Mouse (Mus musculus): ENCODE data around the gene Zfhx3. TPM values are rescaled to one million over a fixed set of nuclear protein-coding genes. Genes with fewer than 3 reads are reported as not detected.

Gene Zfhx3
- total RNA-seq, 2 experiments from 2014 or later = 39.3 to 58.8 TPM

DNA sequence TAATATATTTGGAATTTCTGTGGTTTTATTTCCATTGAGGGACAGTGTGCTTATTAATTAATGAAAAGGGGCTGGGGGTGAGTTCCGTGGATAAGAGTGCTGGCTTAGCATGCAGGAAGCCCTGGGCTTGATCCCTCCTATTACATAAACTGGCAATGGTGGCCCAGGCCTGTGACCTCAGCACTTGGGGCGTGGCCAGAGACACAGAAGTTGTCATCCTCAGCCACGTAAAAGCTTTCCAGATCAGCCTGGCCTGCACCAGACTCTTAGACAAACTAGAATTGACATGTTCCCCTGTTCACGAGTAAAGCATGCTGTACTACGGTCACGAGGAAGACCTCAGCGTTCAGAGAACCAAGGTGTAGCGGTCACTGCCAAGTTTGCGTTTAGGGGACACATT is 808.4 kb downstream of the Zfhx3 start:
- DNase-seq = no peak

DNA sequence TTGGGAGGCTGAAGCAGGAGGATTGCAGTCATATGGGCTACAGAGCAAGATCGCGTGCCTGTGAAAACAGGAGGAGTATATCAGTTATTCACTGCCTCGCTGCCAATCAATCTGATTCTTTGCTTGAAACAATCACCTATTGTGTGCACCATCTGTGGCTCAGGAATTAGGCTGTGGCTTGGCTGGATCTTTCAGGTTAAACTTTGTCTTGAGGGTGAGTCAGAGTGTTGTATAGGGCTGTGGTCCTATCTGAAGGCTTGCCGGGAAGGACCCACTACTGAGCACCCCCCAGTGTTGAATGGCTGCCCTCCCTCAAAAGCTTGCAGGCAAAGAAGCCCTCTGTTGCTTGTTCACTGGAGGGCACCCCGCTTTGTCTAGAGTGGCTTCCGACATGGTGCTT is 812.1 kb downstream of the Zfhx3 start:
- DNase-seq = no peak

GRCm38 (mm10) chr8:108755400-108756325 is 813.2 kb downstream of the Zfhx3 start:
- DNase-seq = no peak

DNA sequence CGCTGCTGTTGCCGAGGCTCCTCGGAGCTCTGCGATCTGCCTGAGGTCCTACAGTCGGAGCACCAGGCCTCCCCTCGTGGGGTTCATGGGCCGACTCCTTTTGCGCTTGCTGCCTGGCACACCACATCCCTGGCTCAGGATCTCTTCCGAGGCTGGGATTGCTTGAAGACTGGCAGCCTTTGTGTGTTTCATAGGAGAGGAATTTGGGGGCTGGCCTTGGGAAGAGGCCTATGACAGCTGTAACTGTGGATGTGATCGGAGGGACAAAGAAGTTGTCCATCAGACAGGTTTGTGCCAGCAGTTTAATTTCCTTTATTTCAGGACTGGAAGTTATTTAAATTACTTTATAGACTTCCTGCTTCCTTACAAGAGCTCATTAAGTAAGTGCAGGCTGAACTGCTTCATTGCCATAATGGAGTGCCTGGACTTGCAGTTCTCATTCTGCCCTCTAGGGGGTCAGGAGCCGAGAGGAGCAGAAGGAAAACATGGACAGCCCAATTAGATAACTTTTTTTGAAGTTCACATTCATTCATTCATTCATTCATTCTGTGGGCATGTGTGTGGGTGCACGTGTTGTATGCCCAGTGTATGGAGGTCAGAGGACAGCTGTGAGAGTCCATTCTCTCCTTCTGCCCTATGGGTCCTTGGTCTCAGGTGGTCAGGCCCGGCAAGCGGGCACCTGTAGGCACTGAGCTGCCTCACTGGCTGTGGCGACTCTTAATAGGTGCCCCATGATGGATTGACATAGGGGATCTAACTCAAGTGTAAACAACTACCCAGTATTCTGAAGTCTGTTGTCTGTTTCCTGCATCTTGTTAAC is 817.3 kb downstream of the Zfhx3 start:
- DNase-seq = peak; percentile 72 to 81

DNA sequence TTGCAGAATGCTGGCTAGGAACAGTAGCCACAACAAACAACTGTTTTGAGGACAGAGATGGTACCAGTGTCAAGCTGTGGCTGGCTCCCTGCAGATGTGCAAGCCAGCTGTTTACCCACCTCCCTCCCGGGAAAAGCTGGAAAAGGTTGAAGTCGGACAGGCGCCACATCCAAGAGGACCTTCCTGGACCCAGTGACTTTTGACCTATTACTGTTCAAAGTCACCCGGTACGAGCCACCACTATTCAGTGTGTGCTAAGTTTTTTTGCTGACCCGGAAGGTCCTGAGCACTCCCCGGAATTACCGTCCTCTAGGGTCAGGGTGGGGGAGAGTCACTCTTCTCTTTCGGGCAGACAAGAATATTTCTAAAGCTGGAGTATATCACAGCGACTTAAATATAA is 818.3 kb downstream of the Zfhx3 start:
- no peak for DNase-seq

- DNase-seq = no peak
These were observed 820.1 kb downstream of the Zfhx3 start for GRCm38 (mm10) chr8:108762567-108762966.

DNA sequence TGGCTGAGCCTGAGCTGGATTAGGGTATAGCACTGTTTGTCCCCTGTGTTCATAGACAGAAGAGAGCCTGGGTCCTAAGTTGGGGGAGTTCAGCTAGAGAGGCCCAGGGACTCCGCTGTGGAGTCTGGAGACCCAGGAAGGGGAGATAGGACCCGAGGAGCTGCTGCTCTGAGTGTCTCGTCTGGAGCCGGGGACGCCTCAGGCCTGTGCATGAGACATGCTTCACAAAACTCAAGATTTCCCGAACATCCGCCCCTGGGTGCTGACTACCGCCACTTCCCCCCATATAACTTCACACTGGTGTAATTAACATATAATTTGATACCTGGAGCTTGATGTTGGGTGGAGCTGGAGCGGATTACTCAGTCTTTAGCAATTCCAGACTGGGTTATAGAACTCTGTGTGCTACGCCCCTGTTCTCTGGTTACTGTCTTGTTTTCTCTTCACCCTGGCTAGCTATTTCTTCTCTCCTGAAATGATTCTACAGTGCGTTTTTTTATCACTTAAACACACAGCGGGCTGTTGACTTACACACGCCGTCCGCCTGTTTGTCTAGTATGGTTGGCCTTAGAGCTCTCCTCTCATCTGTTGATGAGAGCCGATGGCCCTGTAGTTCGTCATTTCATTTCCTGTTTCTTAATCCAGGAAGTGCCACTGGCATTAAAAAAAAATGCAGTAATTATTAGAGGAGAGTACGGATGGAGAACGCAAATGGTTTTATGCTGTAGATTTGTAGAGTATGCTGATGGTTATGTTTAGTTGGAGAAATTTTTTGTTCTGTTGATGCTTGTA is 822.2 kb downstream of the Zfhx3 start:
- DNase-seq = no peak

DNA sequence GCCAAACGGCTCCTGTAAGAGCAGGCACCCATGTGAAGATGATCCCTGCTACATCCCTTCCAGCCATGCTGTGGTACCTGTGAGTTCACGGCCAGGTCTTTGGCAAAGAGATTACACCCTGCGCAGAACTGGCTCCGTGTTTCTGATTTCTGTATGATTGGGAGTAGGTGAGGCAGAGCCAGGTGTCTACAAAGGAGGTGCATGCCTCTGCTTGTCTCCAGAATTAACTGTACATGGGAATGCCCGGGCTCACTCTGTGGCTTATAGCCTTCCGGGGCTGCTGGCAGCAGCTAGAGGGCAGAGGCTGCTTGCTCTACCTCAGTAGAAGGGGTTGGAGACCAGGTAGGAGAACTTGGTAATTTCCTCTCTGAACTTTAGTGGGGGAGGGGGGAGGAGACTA is 823.7 kb downstream of the Zfhx3 start:
- DNase-seq = no peak

DNA sequence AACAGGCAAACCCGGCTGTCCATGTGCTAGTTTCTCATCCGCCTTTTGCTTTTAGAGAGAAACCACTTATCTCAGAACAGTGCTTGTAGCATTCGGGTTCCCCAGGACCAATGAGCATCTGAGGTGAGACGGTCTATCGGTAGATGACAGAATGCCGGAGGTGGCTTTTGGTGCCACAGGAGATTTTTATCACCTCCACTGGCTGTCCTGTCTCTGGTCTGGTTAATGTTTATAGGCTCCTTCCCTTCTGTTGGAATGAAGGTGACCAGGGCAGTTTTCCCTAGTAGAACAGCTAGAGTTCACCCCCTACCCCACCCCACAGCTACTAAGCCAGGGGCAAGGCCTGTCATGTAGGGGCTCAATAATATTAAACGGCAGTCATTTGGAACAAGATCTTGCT is 825.6 kb downstream of the Zfhx3 start:
- no peak for DNase-seq

DNA sequence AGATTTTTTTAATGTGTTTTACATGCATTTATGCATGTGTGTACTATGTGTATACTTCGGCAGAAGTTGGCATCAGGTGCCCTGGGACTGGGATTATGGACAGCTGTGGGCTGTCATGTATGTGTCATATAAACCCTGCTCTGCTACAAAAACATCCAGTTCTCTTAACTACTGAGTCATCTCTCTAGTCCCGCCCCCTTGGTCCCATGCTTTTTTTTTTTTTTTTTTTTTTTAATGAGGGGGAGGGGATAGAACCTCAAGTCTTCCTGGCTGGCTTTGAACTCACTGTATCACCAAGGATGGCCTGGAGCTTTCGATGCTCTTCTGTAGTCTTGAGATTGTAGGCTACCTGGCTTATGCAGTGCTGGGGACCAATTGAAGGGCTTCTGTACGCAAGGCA is 827.9 kb downstream of the Zfhx3 start:
- DNase-seq = no peak

DNA sequence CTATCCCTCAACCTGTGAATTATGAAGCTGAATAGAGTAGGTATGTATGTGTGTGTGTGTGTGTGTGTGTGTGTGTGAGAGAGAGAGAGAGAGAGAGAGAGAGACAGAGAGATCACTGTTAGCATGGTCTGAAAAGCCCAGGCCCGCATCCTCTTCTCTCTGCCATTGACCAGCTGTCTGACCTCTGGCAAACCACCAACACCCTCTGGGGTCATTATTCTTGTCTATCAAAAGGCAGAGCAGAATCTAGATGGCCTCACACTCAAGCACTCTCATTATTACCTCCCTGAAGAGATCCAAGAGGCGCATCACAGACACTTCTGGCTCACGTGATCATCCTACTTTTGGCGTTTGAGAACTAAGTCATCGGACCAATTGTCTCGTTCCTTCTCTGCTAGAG is 831.0 kb downstream of the Zfhx3 start:
- peak; percentile 50 to 52 for DNase-seq

GRCm38 (mm10) chr8:108778063-108778462 is 835.6 kb downstream of the Zfhx3 start:
- peak; percentile 38 to 58 for DNase-seq

GRCm38 (mm10) chr8:108778551-108778950 is 836.1 kb downstream of the Zfhx3 start:
- DNase-seq = peak; percentile 68 to 84

GRCm38 (mm10) chr8:108780766-108781165 is 838.3 kb downstream of the Zfhx3 start:
- DNase-seq = peak; percentile 42 to 64

GRCm38 (mm10) chr8:108781192-108781591 is 838.7 kb downstream of the Zfhx3 start:
- no peak for DNase-seq

DNA sequence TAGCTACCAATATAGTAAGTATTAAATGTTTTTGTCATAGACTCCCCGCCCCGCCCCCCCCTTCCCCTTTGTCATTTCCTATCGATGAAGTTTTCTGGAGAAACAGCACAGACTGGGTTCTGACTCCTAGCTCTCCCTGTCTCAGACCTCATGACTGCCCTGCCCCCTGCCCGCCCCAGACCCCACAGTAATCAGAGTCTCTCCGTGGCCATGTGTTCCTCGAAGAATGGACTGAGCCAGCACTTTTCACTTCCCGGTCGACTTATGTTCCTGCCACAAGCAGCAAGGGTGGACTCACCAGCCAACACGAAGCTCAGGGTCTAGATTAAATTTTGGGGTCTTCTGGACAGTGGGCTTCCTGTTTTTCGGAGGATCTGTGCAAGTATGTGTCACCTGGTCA is 840.7 kb downstream of the Zfhx3 start:
- DNase-seq = no peak

GRCm38 (mm10) chr8:108788156-108788761 is 845.8 kb downstream of the Zfhx3 start:
- no peak for DNase-seq

- no peak for DNase-seq
These were observed 846.3 kb downstream of the Zfhx3 start for GRCm38 (mm10) chr8:108788762-108789157.

DNA sequence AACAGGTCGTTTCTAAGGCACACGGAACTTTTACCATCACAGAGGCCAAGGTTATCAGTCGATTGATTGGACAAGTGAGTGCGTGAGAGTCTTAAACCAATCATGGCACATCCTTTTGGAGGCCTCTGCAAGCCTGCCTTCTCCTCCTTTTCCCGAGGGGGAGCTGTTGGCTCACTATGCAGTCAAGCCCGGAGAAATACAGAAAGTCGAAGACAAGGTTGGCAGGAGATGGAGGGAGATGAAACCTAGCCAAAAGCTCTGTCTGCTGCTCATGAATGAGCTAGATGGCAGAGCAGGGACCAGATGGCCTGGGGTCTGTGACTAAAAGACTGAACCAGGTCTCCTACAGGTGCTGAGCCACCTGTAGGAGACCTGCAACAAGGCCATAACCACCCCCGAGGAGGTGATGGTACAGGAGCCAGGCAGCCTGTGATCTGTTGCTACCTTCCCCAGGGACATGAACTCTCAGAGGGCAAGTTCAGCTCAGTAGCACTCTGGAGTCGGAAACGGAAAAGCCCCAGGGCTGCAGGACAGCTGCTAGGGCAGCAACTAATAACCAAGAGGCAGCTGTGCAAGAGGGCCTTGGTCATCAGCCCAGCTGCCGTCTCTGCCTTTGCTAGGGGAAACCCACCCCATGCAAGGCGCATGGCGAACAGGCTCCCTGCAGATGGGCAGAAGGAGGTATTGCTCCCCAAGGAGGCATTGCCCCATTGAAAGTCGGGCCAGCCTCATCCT is 848.3 kb downstream of the Zfhx3 start:
- DNase-seq = peak; percentile 75 to 78

DNA sequence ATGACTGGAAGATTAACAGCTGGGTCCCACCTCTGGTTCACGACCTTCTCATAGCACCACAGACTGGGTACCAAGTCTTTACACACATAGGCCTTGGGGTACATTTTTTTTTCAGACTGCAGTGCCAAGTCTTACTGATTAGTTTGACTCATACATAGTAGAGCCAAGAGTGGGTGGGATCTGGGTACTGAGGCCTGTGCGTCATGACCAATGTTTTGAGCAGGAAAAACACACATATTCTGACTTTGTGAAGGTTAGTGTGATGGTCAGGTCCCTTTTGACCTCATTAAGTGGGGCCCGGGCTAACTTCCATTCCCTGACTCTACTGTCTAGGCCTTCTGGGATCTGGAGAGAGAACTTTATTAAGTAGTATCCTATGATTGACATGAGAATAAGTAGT is 853.6 kb downstream of the Zfhx3 start:
- DNase-seq = peak; percentile 41 to 44

DNA sequence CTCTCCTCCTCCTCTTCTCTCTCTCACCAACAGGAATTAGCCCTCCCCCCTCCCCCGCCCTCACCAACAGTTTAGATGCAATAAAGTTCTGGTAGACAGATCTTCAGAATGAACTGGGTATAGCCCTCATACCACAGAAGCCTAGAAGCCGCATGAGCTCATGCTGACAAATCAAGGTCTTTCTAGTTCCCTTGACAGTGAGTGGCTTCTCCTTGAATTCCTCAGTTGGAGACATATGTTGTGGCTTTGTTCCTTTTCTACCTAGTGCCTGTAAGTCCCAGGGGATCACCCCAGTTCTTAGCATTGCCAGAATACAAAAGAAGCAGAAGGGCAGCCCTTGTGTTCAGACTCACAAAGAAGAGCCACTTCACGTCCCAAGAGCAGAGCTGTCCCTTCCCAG is 854.4 kb downstream of the Zfhx3 start:
- DNase-seq = no peak

Data from adrenal gland, postnatal 36 days (tissue).